In genomic region chrX:167157691-167158090, GRCm38 (mm10) we compare ENCODE assay signal across 18 mouse cellular contexts. TPM values are rescaled to one million over a fixed set of nuclear protein-coding genes. Genes with fewer than 3 reads are reported as not detected.
DNase-seq lines count a peak whose midpoint lies in the region; ATAC-seq and TF ChIP-seq lines count a peak whose summit lies in the region.
"Had no signal": no experiment of that assay in that cellular context is flagged by ENCODE, and none has a peak within 500 bp of the region (broad histone marks: within the 10 kb centered on the region; RNA-seq: fewer than 3 reads in every experiment).

No protein-coding gene starts in this region.

- no peaks in the 10 kb centered on the region for H3K4me1 ChIP-seq in kidney, adult 2 months (ENCODE audit: control insufficient read depth, insufficient read depth, low read length)
- no peaks in the 10 kb centered on the region for H3K4me1 ChIP-seq in kidney, embryonic 15.5 days
- H3K4me1 ChIP-seq in ES-E14 (ENCODE audit: control insufficient read depth in 2 of 2, insufficient read depth in 2 of 2, low read length in 2 of 2, poor library complexity in 1 of 2) = peaks cover 0 to 5% of the 10 kb centered on the region in 2 experiments; a peak in 2 of 4 replicates
- H3K4me1 ChIP-seq: forebrain, embryonic 12.5 days; hindbrain, embryonic 15.5 days had no signal

- H3K27me3 ChIP-seq in kidney, adult 2 months (replicated peaks; ENCODE audit: control insufficient read depth, insufficient read depth, low read length) = no peaks in the 10 kb centered on the region
- peaks cover 58% of the 10 kb centered on the region for H3K27me3 ChIP-seq in kidney, embryonic 15.5 days
- H3K27me3 ChIP-seq: CH12.LX; heart, embryonic 12.5 days had no signal

- DNase-seq in kidney, adult 2 months = peak; percentile 55
- DNase-seq in CD4-positive helper T cell, adult 2 months (ENCODE audit: low read depth, low spot score) = peak; percentile 11
- DNase-seq in ES-E14 (ENCODE audit: low read depth, low spot score) = peak; percentile 31
- peak; percentile 2 to 39 for DNase-seq in kidney, postnatal 25 days
- no peak for DNase-seq in adrenal gland, postnatal 10 days
- no peak for DNase-seq in embryo, embryonic 10.5 days (ENCODE audit: low spot score)
- DNase-seq: cerebellum, postnatal 14 days; gastrocnemius, postnatal 36 days; heart, postnatal 36 days; lung, postnatal 36 days; right cerebral cortex, postnatal 25 days had no signal

- 64% methylated on average over 4 of the region's 4 CpGs for WGBS in kidney, adult 2 months
- 69% methylated on average over 4 of the region's 4 CpGs for WGBS in kidney, embryonic 15.5 days

- in situ Hi-C loops in ES-E14 (cut with MboI; ENCODE audit: low sequenced_read_pairs in 2 of 2, unreplicated experiment in 2 of 2) = no loop called here

- H3K4me3 ChIP-seq in kidney, adult 2 months (ENCODE audit: insufficient read depth, low read depth, low read length) = no peak overlapping the region
- no peak overlapping the region for H3K4me3 ChIP-seq in kidney, embryonic 15.5 days (replicated peaks)
- no peak overlapping the region for H3K4me3 ChIP-seq in ES-E14 (ENCODE audit: insufficient read depth in 1 of 2, low read depth in 1 of 2, low read length in 2 of 2, poor library complexity in 1 of 2, severe bottlenecking in 1 of 2)
- H3K4me3 ChIP-seq: forebrain, embryonic 12.5 days; heart, embryonic 12.5 days; hindbrain, embryonic 15.5 days; limb, embryonic 15.5 days had no signal

- H3K4me2 ChIP-seq in kidney, embryonic 15.5 days = no peak overlapping the region
- H3K4me2 ChIP-seq: forebrain, embryonic 12.5 days; heart, embryonic 12.5 days; hindbrain, embryonic 15.5 days; limb, embryonic 15.5 days; midbrain, embryonic 11.5 days had no signal

- no peaks in the 10 kb centered on the region for H3K36me3 ChIP-seq in kidney, adult 2 months (ENCODE audit: control insufficient read depth, insufficient read depth, low read length)
- H3K36me3 ChIP-seq in kidney, embryonic 15.5 days = no peaks in the 10 kb centered on the region
- H3K36me3 ChIP-seq in ES-E14 (ENCODE audit: control insufficient read depth, insufficient read depth, low read length, poor library complexity, severe bottlenecking) = no peaks in the 10 kb centered on the region
- H3K36me3 ChIP-seq: forebrain, embryonic 12.5 days; heart, embryonic 12.5 days; hindbrain, embryonic 15.5 days; limb, embryonic 15.5 days had no signal

- no peak overlapping the region for H3K27ac ChIP-seq in kidney, adult 2 months (ENCODE audit: insufficient read depth, low read depth, low read length)
- no peak overlapping the region for H3K27ac ChIP-seq in kidney, embryonic 15.5 days
- H3K27ac ChIP-seq in ES-E14 (ENCODE audit: insufficient read depth, low read depth, low read length, poor library complexity, severe bottlenecking) = no peak overlapping the region; the same call in 1 of the 2 replicates
- H3K27ac ChIP-seq: forebrain, embryonic 12.5 days; hindbrain, embryonic 15.5 days; limb, embryonic 15.5 days had no signal

- no peaks in the 10 kb centered on the region for H3K9me3 ChIP-seq in kidney, embryonic 15.5 days (replicated peaks)
- no peaks in the 10 kb centered on the region for H3K9me3 ChIP-seq in ES-E14 (ENCODE audit: control insufficient read depth, insufficient read depth, low read depth, low read length)
- H3K9me3 ChIP-seq: forebrain, embryonic 12.5 days; heart, embryonic 12.5 days; hindbrain, embryonic 15.5 days; limb, embryonic 15.5 days had no signal

- TF ChIP-seq CTCF in kidney, adult 2 months (conservative IDR thresholded peaks at IDR 0.05; ENCODE audit: insufficient read depth, insufficient read length, low read depth, low read length) = no peak

- no peak overlapping the region for H3K9ac ChIP-seq in kidney, embryonic 15.5 days
- H3K9ac ChIP-seq in ES-E14 (ENCODE audit: insufficient read depth, low read depth, low read length, poor library complexity, severe bottlenecking) = no peak overlapping the region
- H3K9ac ChIP-seq: forebrain, embryonic 12.5 days; heart, embryonic 12.5 days; hindbrain, embryonic 15.5 days; limb, embryonic 15.5 days had no signal

- ATAC-seq in kidney, embryonic 15.5 days (replicated peaks; ENCODE audit: low FRiP score) = no peak

- no peak for TF ChIP-seq POLR2A in kidney, adult 2 months (IDR thresholded peaks at IDR 0.05; ENCODE audit: low read depth, low read length)

TF ChIP-seq in ES-E14, 5 proteins besides CTCF, POLR2A, EP300 and RAD21:
- no peak for TF ChIP-seq ZNF384 (IDR thresholded peaks at IDR 0.05; ENCODE audit: low read depth, low read length)
- TF ChIP-seq MAFK (IDR thresholded peaks at IDR 0.05; ENCODE audit: insufficient read depth, low read depth, low read length) = no peak
- TF ChIP-seq CHD2 (IDR thresholded peaks at IDR 0.05; ENCODE audit: low read depth, low read length) = no peak
- TF ChIP-seq ZC3H11A (IDR thresholded peaks at IDR 0.05; ENCODE audit: borderline replicate concordance, low read depth, low read length) = no peak
- no peak for TF ChIP-seq HCFC1 (IDR thresholded peaks at IDR 0.05; ENCODE audit: borderline replicate concordance, insufficient read depth, low read length)
TF ChIP-seq in ES-E14: peak in this region for 0.

RNA-seq across cellular contexts. Expression of gene Tmsb4x, which starts 51.4 kb away (rescaled TPM):
- polyA plus RNA-seq in kidney, adult 2 months (2012; rRNA removed) = 143 and 255 TPM in 2 replicates
- 2,736 and 2,813 TPM in 2 replicates for polyA plus RNA-seq in kidney, embryonic 15.5 days (2015; fragmentation: Nextera tagmentation; extraction: Ambion mirVana)
- total RNA-seq in ES-E14 (2012; rRNA removed) = 594 and 1,131 TPM in 2 replicates
- total RNA-seq in adrenal gland, postnatal 10 days (2021) = 100 to 1,000 TPM; 687 to 755 TPM

Comparison
In these comparisons a context has a peak if more than half of its experiments do, and no peak if none do; other contexts are left out.
1. DNase-seq: peak in kidney, adult 2 months (single experiment), CD4-positive helper T cell, adult 2 months (single experiment), ES-E14 (single experiment) and kidney, postnatal 25 days (2 of 2); none in adrenal gland, postnatal 10 days (single experiment) and embryo, embryonic 10.5 days (single experiment).